Mouse (Mus musculus) gastrocnemius, postnatal 10 days (tissue): ENCODE results near the gene Gbgt1. TPM values are rescaled to one million over a fixed set of nuclear protein-coding genes. Genes with fewer than 3 reads are reported as not detected.

Experiments
- DNase-seq: peaks from one replicate; pipeline ENCODE4 v3.0.0; 2021; ENCODE audit warnings: mixed read lengths
- total RNA-seq, 2 experiments: library from RNA; stranded (reverse); gene quantifications; 2 replicates each; pipeline ENCODE4 v1.2.3; 2021

The Gbgt1 gene
- total RNA-seq, 2 experiments from 2014 or later, result 1.9 to 3.5 TPM

- no peak for DNase-seq
Measured at GRCm38 (mm10) chr2:28529856-28530255, 33.2 kb downstream of the Gbgt1 start.

- DNase-seq, result no peak
Measured at GRCm38 (mm10) chr2:28530311-28530710, 33.6 kb downstream of the Gbgt1 start.

GRCm38 (mm10) chr2:28532938-28533771 is 36.5 kb downstream of the Gbgt1 start:
- DNase-seq, result peak; percentile 87

GRCm38 (mm10) chr2:28533901-28534435 is 37.3 kb downstream of the Gbgt1 start:
- DNase-seq, result no peak

- no peak for DNase-seq
Measured at GRCm38 (mm10) chr2:28534436-28535262, 38.0 kb downstream of the Gbgt1 start.

GRCm38 (mm10) chr2:28535263-28535540 is 38.5 kb downstream of the Gbgt1 start:
- no peak for DNase-seq

- DNase-seq, result peak; percentile 46
Measured at GRCm38 (mm10) chr2:28535650-28536049, 39.0 kb downstream of the Gbgt1 start.

- no peak for DNase-seq
Measured at GRCm38 (mm10) chr2:28536166-28536565, 39.5 kb downstream of the Gbgt1 start.

- DNase-seq, result no peak
Measured at GRCm38 (mm10) chr2:28536766-28537633, 40.3 kb downstream of the Gbgt1 start.

- no peak for DNase-seq
Measured at GRCm38 (mm10) chr2:28537634-28537920, 40.9 kb downstream of the Gbgt1 start.

GRCm38 (mm10) chr2:28537995-28538816 is 41.5 kb downstream of the Gbgt1 start:
- no peak for DNase-seq

- DNase-seq, result peak; percentile 54
Measured at GRCm38 (mm10) chr2:28538817-28539128, 42.1 kb downstream of the Gbgt1 start.

- DNase-seq, result peak; percentile 81
Measured at GRCm38 (mm10) chr2:28539206-28539605, 42.5 kb downstream of the Gbgt1 start.

- DNase-seq, result no peak
Measured at GRCm38 (mm10) chr2:28539949-28540348, 43.3 kb downstream of the Gbgt1 start.

GRCm38 (mm10) chr2:28540587-28541227 is 44.0 kb downstream of the Gbgt1 start:
- no peak for DNase-seq

GRCm38 (mm10) chr2:28543894-28544293 is 47.2 kb downstream of the Gbgt1 start:
- no peak for DNase-seq

GRCm38 (mm10) chr2:28545976-28546375 is 49.3 kb downstream of the Gbgt1 start:
- DNase-seq, result no peak

GRCm38 (mm10) chr2:28546560-28546959 is 49.9 kb downstream of the Gbgt1 start:
- no peak for DNase-seq

- DNase-seq, result peak; percentile 89
Measured at GRCm38 (mm10) chr2:28547237-28548172, 50.8 kb downstream of the Gbgt1 start.

- DNase-seq, result no peak
Measured at GRCm38 (mm10) chr2:28549157-28549556, 52.5 kb downstream of the Gbgt1 start.
